Mouse (Mus musculus): ENCODE measurements around the gene Cipc. TPM values are rescaled to one million over a fixed set of nuclear protein-coding genes. Genes with fewer than 3 reads are reported as not detected.

Cipc gene
- polyA plus RNA-seq (2016; fragmentation: Nextera tagmentation; extraction: Ambion mirVana): 26.7 and 33.8 TPM in 2 replicates

- DNase-seq (ENCODE audit: low spot score): peak; percentile 100
- H3K36me3 ChIP-seq: no peaks in the 10 kb centered on the region
- H3K27ac ChIP-seq: peak within 1 kb of the TSS; percentile 100
- under 1% methylated on average over 64 of the region's 64 CpGs for WGBS
- H3K27me3 ChIP-seq (ENCODE audit: insufficient read depth, poor library complexity, severe bottlenecking): no peaks in the 10 kb centered on the region
- peaks cover 45% of the 10 kb centered on the region for H3K4me1 ChIP-seq
- no peaks in the 10 kb centered on the region for H3K9me3 ChIP-seq
- H3K4me3 ChIP-seq: peak within 1 kb of the TSS; percentile 78
These were observed at the start of gene Cipc for GRCm38 (mm10) chr12:86946862-86947574. Gene Cipc (plus strand): TSS chr12:86947043.

DNA sequence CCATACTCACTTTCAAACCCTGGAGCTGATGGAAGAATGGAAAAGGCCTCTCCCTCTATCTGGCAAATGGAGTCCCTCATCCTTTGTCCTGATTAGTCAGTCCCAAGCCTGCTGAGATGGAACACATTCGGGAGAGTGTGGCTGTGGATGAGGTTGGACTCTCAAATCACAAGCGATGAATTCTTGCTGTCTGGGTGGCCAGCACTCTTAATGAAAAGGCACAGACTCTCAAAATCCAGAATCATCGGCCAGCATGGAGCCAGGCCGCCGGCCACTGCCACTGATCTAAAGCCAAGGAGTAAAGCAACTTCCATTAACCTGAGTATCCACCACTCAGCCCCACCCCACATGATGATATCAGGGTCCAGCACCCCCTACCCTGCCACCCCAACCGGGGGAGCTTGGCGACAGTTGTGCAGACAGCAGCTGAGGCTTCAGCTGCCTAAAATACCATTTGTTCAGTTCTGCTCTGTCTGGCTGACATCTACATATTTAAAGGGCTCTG, 49.0 kb upstream of the Cipc start:
- no peak overlapping the region for H3K4me3 ChIP-seq
- peaks cover 73% of the 10 kb centered on the region for H3K4me1 ChIP-seq
- H3K27ac ChIP-seq: peak overlapping the region; percentile 97
- H3K36me3 ChIP-seq: no peaks in the 10 kb centered on the region
- no peaks in the 10 kb centered on the region for H3K9me3 ChIP-seq
- H3K27me3 ChIP-seq (ENCODE audit: insufficient read depth, poor library complexity, severe bottlenecking): no peaks in the 10 kb centered on the region
- no peak for DNase-seq (ENCODE audit: low spot score)
- 54% methylated on average over 7 of the region's 7 CpGs for WGBS

DNA sequence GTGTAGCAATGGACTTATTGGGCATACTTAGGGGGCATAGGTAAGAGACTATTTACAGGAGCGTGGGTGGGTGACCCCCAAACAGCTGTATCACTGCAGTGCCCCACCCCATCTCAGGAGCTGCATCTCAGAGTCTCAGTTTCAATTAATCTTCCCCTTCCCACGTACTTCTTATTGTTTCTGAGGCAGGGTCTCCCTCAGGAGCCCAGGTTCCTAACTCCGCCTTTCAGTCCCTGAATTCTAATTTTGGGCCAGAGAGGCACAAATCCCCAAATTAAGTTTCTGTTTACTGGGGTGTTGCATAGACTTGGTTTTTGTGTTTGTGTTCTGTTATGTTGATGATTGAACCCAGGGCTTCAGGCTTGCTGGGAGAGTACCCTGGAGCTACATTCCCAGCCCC, 48.4 kb upstream of the Cipc start:
- Histone ChIP-seq H3K27me3 (ENCODE audit: insufficient read depth, poor library complexity, severe bottlenecking) (no peaks in the 10 kb centered on the region), H3K36me3 (no peaks in the 10 kb centered on the region), H3K9me3 (no peaks in the 10 kb centered on the region), H3K4me1 (peaks cover 66% of the 10 kb centered on the region), H3K4me3 (no peak overlapping the region), H3K27ac (peak overlapping the region; percentile 97)
- WGBS: 70% methylated on average over 3 of the region's 3 CpGs
- DNase-seq (ENCODE audit: low spot score): no peak

DNA sequence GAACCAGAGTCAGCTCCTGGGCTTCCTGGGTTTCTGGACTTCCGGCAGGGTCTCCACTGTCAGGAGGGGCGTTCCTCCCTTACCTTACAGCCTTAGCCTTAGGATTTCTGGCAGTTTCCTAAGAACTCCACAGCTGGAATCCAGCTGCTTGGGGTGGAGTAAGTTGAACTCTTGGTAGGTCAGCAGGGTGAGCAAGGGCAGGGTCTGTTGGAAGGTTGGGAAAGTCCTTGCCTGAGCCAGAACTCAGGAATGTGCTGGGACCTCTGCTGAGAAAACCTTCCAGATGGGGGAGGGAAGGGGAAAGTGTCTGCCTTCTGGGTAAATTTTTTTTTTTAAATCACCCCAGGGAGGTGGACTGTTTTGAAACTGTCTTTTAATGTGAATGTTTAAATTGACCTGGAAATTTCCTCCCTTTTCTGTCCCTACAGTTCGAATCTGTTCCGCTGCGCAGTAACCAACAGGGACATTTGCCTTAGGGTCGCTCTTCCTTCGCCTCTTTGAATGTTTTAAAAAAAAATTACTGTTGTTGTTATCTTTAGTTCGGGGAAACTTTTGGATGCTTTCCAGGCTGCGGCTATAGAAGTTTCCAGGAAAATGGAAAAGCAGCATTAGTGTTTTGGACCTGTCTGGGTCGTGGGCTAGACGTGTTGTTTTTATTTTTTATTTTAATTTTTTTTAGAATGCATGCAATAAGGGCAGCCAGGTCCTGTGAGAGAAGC, 47.2 kb upstream of the Cipc start:
- Histone ChIP-seq H3K4me3 (no peak overlapping the region), H3K27me3 (ENCODE audit: insufficient read depth, poor library complexity, severe bottlenecking) (no peaks in the 10 kb centered on the region), H3K27ac (peak overlapping the region; percentile 97), H3K9me3 (no peaks in the 10 kb centered on the region), H3K36me3 (no peaks in the 10 kb centered on the region), H3K4me1 (peaks cover 59% of the 10 kb centered on the region)
- 50% methylated on average over 11 of the region's 11 CpGs for WGBS
- DNase-seq (ENCODE audit: low spot score): no peak

DNA sequence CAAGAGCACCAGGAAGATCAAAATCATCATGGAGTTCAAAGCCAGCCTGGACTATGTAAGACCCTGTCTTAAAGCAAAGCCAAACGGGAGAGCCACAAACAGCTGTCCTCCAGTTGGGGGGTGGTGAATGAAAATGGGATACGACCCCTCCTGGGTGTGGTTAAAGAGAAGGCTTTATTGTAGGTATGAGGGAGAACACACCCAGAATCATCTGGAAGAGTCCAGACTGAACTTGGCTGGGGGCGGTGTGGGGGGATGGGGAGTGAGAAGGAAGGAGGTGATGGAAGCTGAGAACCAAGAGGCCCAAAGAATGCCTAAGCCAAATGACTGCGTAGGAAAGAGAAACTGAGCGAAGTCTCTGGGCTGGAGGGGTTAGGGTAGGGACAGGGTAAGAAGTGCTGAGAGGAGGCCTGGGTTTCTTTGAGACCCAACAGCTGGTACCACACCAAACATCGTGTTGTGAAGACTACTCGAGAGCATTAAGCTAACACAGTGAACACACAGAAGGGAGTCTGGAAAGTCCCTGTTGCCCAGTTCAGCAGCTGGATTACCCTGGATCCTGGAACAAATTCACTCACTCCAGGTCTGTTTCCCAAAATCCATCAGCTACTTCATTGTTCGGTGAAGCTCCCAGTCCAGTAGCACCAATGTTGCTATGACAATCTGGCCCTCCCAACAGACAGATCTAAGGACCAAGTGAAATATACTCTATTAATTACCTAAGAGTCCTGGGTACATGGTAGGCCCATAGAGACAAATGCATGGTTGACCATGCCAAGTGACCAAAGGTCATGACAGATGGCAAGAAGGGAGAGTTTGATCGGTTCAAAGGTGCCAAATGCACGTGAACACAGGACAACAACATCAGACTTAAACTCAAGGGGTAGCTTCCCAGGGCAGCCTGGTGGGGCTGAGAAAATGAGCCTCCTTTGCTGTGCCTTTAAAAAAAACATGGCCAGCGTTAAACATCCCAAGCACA, 42.7 kb upstream of the Cipc start:
- no peak for DNase-seq (ENCODE audit: low spot score)
- WGBS: 80% methylated on average over 11 of the region's 11 CpGs
- H3K27me3 ChIP-seq (ENCODE audit: insufficient read depth, poor library complexity, severe bottlenecking): peaks cover 8% of the 10 kb centered on the region; the same call in 1 of the 2 replicates
- no peak overlapping the region for H3K4me3 ChIP-seq
- no peaks in the 10 kb centered on the region for H3K9me3 ChIP-seq
- H3K4me1 ChIP-seq: peaks cover 31% of the 10 kb centered on the region
- peak overlapping the region; percentile 47 for H3K27ac ChIP-seq
- H3K36me3 ChIP-seq: no peaks in the 10 kb centered on the region

DNA sequence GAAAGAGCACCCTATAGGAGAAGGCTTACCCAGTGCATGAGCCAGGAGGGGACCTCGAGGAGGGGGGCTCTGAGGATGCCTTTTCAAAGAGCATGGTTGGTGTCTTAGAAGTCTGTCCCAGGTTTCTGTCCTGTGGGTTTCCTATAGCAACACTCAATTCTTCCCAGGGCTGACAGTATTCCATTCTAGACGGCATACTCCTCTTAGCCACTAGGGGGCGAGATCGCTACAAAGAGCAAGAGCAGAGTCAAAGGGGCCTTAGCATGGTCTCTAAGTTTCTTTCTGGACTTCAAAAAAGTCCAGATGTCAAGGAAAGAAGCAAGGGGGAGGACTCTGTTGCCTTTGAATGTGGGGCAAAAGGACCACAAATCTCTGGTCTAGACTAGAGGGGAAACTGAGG, 41.6 kb upstream of the Cipc start:
- peaks cover 25% of the 10 kb centered on the region for H3K4me1 ChIP-seq
- no peaks in the 10 kb centered on the region for H3K9me3 ChIP-seq
- H3K27me3 ChIP-seq (ENCODE audit: insufficient read depth, poor library complexity, severe bottlenecking): peaks cover 8% of the 10 kb centered on the region; the same call in 1 of the 2 replicates
- H3K4me3 ChIP-seq: no peak overlapping the region
- DNase-seq (ENCODE audit: low spot score): no peak
- no peaks in the 10 kb centered on the region for H3K36me3 ChIP-seq
- 12% methylated on average over 4 of the region's 4 CpGs for WGBS
- H3K27ac ChIP-seq: 0 out of 2 replicates have a peak overlapping the region, but pooled peaks have one; percentile 49

DNA sequence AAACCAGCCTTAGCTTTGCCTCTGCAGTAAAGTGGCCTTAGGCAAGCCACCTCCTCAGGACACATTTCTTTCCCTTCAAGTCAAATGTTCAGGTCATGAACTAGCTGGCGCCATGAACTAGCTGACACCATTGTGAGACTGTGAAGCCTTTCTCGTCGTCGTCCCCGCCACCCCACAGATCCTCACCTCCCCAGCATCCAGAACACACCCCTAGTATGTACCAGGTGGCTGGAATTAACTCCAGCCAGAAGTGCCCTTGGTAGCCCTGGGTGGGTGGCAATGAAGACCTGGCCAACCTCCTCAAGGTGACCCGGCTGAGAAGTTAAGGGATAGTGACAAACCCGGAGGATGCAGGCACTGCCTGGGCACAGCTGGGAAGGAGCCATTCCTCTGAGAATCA, 41.0 kb upstream of the Cipc start:
- Histone ChIP-seq H3K9me3 (no peaks in the 10 kb centered on the region), H3K36me3 (no peaks in the 10 kb centered on the region), H3K27me3 (ENCODE audit: insufficient read depth, poor library complexity, severe bottlenecking) (peaks cover 8% of the 10 kb centered on the region; the same call in 1 of the 2 replicates), H3K4me3 (no peak overlapping the region), H3K27ac (peak overlapping the region; percentile 49; the same call in 1 of the 2 replicates), H3K4me1 (peaks cover 21% of the 10 kb centered on the region)
- WGBS: 56% methylated on average over 7 of the region's 7 CpGs
- no peak for DNase-seq (ENCODE audit: low spot score)

GRCm38 (mm10) chr12:86906395-86906794, 40.4 kb upstream of the Cipc start:
- peaks cover 22% of the 10 kb centered on the region for H3K4me1 ChIP-seq
- peaks cover 8% of the 10 kb centered on the region; the same call in 1 of the 2 replicates for H3K27me3 ChIP-seq (ENCODE audit: insufficient read depth, poor library complexity, severe bottlenecking)
- WGBS: 2% methylated on average over 15 of the region's 15 CpGs
- H3K4me3 ChIP-seq: no peak overlapping the region
- H3K27ac ChIP-seq: no peak overlapping the region
- H3K36me3 ChIP-seq: no peaks in the 10 kb centered on the region
- peak; percentile 89 for DNase-seq (ENCODE audit: low spot score)
- H3K9me3 ChIP-seq: no peaks in the 10 kb centered on the region

DNA sequence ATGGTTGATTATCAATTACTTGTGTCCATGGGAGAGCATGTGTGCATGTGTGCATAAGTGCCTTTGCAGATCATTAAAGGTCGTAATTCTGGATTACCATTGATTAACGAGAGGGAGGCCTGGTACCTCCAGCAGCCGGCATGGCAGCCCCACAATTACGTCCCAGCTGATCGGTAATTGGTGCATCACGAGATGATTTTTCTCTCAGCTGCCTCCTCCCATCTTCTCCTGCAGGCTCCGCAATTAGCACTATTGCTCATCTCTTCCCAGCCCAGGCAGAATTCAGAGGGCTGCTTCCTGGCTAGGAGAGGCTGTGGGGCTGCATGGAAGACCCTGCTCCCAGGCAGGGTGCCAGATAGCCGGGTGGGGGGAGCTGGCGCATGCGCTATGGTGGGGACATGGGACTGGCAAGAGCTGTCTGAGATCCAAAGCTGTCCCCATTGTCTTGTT, 35.3 kb upstream of the Cipc start:
- H3K4me3 ChIP-seq: no peak overlapping the region
- H3K27me3 ChIP-seq (ENCODE audit: insufficient read depth, poor library complexity, severe bottlenecking): peaks cover 18% of the 10 kb centered on the region; the same call in 1 of the 2 replicates
- no peaks in the 10 kb centered on the region for H3K36me3 ChIP-seq
- WGBS: 65% methylated on average over 10 of the region's 10 CpGs
- peaks cover 36% of the 10 kb centered on the region for H3K4me1 ChIP-seq
- H3K9me3 ChIP-seq: no peaks in the 10 kb centered on the region
- DNase-seq (ENCODE audit: low spot score): no peak
- no peak overlapping the region for H3K27ac ChIP-seq

DNA sequence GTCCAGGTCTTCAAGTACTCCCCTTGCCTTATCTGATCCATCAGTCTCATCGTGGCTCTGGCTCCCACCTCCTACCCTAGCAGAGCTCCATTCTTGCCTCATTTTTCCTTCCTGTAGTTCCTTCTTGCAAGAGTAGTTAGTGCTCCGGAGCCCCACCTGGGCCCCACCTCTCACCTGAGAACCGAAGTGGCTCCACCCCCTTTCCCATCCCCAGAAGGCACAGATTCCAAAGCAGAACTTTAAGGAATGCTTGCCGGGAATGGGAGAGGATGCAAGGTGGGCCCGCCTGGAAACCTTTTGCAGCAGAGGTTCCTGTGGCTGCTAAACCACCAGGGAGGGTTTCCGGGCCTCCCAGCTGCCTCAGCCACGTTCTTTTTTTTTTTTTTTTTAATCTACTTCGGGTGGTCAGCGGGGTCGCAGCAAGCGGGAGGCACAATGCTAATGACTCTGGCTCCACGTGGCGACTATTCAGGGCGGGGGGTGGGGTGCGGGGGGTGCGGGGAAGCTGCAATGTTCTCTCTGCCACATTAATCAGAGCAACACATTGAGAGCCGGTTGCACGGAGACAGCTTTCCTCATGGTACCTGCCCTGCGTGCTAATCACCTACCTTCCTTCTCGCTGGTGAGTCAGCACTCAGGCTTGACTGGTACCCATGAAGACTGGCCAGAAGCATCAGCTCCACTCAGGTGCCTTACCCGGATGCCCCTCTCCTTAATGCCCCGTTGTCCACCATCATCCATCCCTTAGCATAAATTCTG, 34.3 kb upstream of the Cipc start:
- DNase-seq (ENCODE audit: low spot score): no peak
- Histone ChIP-seq H3K9me3 (no peaks in the 10 kb centered on the region), H3K4me3 (peak overlapping the region; percentile 39; the same call in 1 of the 2 replicates), H3K27me3 (ENCODE audit: insufficient read depth, poor library complexity, severe bottlenecking) (0 out of 2 replicates have a peak, but pooled peaks cover 13% of the 10 kb centered on the region), H3K36me3 (no peaks in the 10 kb centered on the region), H3K4me1 (peaks cover 32% of the 10 kb centered on the region), H3K27ac (peak overlapping the region; percentile 33; the same call in 1 of the 2 replicates)
- WGBS: 7% methylated on average over 22 of the region's 22 CpGs

- peak overlapping the region; percentile 56 for H3K27ac ChIP-seq
These were observed 32.5 kb upstream of the Cipc start for GRCm38 (mm10) chr12:86914351-86914750.

More at GRCm38 (mm10) chr12:86914351-86914750, 32.5 kb upstream of the Cipc start:
- WGBS: 53% methylated on average over 2 of the region's 2 CpGs
- H3K27me3 ChIP-seq (ENCODE audit: insufficient read depth, poor library complexity, severe bottlenecking): 0 out of 2 replicates have a peak, but pooled peaks cover 10% of the 10 kb centered on the region
- H3K36me3 ChIP-seq: no peaks in the 10 kb centered on the region
- H3K4me1 ChIP-seq: peaks cover 45% of the 10 kb centered on the region
- no peak for DNase-seq (ENCODE audit: low spot score)
- no peaks in the 10 kb centered on the region for H3K9me3 ChIP-seq
- no peak overlapping the region for H3K4me3 ChIP-seq
